Mouse (Mus musculus): ENCODE data around the gene Gtf2h4. TPM values are rescaled to one million over a fixed set of nuclear protein-coding genes. Genes with fewer than 3 reads are reported as not detected.

Gtf2h4 gene
- 10 to 100 TPM; 16.0 to 21.6 (median 17.9) TPM for total RNA-seq (2022)

- DNase-seq (ENCODE audit: low spot score in 2 of 2), result peak; percentile 81 to 86
These were observed at the start of gene Gtf2h4 for GRCm38 (mm10) chr17:35673416-35674035. Gtf2h4 (minus strand) TSS chr17:35673739.

DNA sequence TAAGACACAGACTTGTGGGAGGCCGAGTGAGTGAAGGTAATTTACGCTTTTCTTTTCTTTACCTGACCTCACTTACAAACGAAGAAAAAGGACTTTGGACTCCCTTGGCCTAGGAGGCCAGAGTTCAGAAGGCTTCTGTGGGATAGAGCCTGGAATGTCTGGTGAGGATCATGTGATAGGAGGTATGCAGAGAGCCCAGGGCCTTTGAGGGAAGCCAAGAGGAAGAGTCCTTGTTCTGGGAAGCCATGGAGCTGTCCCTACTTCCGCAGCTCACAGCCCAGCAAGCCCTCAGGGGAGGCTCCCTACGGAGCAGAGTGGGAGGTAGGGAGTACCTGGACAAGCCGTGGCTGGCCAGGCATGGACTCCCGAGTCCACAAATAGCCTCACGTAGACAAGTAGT, 48.1 kb upstream of the Gtf2h4 start:
- no peak for DNase-seq (ENCODE audit: low spot score in 2 of 2)

DNA sequence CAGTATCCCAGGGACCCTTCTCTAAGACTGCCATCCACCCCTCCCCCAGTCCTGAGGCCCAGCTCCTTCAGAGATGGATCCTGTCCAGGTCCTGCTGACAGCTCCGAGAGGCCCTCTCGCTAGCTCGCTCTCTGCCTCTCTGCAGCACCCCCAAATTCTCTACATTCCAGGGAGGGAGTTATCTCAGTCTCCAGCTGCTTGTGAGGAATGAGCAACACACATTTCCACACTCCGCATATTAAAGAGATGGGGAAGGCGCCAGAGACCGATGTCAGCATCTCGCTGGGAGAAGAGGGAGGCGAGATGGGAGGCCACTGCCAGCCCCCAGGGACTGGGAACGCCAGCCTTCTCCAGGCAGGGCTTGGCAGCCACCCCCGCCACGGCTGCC, 46.8 kb upstream of the Gtf2h4 start:
- DNase-seq (ENCODE audit: low spot score in 2 of 2), result no peak

DNA sequence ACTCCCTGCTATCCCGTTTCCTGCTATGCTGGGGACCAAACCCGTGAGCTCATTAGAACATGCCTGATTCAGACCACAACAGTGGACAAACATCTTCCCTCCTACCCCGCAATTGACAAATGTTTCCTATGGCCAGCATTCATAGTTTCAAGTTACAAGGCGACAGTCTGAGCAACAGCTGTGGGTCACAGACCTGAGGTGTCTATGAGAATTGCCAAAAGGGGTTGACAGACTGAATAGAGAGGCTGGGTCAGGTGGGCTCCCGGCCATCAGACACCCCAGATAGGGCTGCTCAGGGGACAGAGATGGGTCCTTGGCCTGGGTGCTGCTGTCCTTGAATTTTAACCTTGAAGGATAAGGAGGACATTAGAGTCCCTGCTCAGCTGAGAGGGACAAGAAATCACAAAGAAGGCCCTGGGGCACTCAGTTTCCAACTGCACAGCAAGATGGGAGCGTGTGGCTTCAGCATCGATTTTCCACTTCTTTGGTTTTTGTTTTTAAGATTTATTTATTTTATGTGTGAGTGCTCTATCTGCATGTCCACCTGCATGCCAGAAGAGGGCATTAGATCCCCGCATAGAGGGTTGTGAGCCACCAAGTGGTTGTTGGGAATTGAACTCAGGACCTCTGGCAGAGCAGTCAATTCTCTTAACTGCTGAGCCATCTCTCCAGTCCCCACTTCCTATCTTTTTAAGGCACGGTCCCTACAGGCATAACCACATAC, 46.2 kb upstream of the Gtf2h4 start:
- no peak for DNase-seq (ENCODE audit: low spot score in 2 of 2)

DNA sequence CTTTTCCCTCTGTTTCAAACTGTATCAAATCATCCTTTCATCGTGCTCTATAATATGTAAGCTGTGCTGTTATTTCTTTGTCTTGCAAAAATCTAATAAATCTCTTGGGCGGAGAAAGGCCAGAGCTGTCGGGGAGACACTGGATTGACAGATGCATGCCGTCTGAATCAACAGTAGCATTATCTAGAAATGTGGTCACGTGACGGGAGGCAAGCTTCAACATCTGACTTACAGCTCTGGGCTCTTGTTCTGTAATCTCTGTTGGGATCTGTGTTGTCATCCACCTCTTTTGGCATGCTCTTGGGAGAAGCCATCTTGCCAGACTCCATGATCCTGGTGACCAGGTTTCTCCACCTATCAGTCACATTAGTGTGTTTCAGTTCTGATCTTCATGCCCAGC, 43.5 kb upstream of the Gtf2h4 start:
- DNase-seq (ENCODE audit: low spot score in 2 of 2), result no peak

- DNase-seq (ENCODE audit: low spot score in 2 of 2), result no peak
These were observed 42.6 kb upstream of the Gtf2h4 start for GRCm38 (mm10) chr17:35716114-35716513.

- DNase-seq (ENCODE audit: low spot score in 2 of 2), result no peak
These were observed 37.3 kb upstream of the Gtf2h4 start for GRCm38 (mm10) chr17:35710705-35711347.

DNA sequence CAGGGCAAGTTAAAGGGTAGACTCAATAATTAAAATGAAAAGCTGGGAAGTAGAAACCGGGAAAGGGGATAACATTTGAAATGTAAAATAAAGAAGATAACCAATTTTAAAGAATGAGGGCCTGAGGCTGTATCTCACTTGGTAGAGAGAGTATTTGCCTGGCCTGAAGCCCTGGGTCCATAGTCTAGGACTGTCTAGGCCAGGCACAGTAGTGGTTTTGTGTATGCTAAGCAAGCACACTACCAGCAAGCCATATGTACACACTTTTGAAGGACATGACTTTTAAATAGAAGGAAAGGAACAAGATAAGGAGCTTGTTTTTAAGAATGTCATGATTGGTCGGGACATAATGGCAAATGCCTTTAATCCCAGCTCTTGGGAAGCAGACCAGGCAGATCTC, 35.1 kb upstream of the Gtf2h4 start:
- DNase-seq (ENCODE audit: low spot score in 2 of 2), result no peak

- DNase-seq (ENCODE audit: low spot score in 2 of 2), result no peak
These were observed 34.4 kb upstream of the Gtf2h4 start for GRCm38 (mm10) chr17:35707929-35708328.

DNA sequence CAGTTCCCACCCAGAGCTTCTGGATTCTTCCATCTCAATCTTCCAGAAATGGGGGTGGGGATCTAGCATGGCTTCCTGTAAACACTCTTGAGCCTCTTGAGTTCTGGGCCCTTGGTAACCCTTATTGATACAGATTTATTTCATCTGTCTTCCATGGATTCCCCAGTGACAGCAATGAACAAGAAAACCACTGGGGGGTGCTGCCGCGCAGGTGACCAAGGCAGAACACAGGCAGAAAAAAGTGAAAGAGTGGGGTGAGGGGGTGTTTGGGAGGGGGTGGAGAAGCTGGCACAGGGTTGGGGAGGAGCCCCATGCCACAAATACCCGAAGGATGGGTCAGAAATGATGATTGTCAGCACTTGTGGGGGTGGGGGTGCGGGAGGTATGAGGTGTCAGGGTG, 32.3 kb upstream of the Gtf2h4 start:
- DNase-seq (ENCODE audit: low spot score in 2 of 2), result no peak

DNA sequence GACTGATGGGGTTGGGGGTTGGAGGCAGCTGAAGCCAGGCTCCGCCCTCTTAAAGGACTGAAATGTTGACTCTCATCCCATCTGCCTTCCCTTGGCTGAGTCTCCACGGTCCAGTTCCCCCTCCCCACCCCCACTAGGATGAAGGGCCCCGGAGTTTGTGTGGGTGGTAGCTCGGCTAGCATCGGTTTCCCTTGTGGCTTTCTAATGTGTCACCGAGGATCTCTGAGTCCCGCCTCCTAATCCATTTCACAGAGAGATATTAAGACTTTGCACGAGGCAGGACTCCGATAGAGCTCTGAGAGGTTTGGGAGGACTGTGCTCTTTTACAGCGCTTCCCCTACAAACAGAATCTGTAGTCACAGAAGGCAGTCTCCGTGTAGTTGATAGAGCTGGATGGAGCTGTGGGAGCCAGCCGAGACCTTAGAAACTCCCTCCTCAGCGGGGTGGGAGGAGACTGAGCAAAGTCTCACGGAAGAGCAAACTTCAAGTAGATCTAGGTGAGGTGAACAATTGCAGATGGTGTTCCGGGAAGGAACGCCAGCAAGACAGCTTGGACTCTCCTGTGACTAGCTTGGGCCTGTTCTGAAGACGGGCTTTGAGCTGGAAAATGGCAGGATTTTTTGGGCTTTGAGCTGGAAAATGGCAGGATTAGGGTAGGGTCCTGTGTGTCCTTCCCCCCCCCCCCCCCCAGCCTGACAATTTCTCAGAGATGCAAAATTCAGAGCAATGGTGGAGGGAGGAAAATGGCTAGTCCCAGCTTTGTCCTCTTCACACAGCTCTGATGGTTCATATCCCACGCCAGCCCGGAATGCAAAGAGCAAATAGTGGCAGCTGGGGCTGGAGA, 31.3 kb upstream of the Gtf2h4 start, which contains the start of gene Ddr1:
Gene Ddr1, minus strand, starts transcription at position 1 of the 844 bp plus-strand sequence.
- DNase-seq (ENCODE audit: low spot score in 2 of 2), result no peak

DNA sequence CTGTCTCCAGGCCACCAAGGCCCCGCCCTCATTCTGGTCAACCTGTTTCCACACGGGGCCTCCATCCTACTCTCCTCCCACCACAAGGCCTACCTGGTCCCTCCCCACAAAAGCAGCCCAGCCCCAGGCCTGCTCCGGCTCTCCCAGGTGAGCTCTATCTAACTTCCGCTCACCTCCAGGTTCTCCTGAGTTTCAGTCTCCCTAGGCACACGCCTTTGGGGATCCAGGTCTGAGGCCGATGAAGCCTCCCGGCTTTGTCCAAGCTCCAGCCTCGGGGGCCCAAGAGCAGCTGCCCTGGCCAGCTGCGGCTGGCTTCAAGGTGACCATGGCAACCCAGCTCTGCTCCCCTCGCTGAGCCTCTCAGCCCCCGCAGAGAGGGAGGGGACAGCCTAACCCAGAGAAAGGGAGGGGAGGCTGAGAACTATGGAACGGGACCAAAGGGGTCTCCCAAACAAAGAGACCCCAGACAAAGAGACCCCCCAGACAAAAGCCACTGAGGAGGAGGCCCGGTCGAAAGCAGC, 30.3 kb upstream of the Gtf2h4 start:
- DNase-seq (ENCODE audit: low spot score in 2 of 2), result no peak

GRCm38 (mm10) chr17:35703065-35703464, 29.5 kb upstream of the Gtf2h4 start:
- no peak for DNase-seq (ENCODE audit: low spot score in 2 of 2)

DNA sequence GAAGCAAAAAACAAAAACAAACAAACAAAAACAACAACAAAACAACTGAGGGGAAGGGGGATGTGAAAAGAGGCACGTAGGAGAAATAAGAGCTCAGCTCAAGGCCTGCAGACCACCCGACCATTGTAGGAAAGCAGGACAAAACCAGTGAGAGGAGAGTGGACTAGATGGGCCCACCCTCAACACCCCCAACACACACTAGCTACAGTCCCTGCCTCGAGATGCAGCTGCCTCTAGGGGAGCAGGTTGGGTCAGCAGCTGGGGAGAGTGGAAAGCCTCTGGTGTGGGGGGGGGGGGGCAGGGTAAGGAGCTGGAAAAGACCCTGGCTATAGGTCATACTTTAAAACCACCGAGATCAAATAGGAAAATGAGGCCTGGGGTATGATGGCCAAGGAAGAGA, 29.1 kb upstream of the Gtf2h4 start:
- DNase-seq (ENCODE audit: low spot score in 2 of 2), result no peak

- DNase-seq (ENCODE audit: low spot score in 2 of 2), result peak; percentile 29 to 46
These were observed 28.5 kb upstream of the Gtf2h4 start for GRCm38 (mm10) chr17:35701978-35702461.

GRCm38 (mm10) chr17:35701203-35701977, 27.9 kb upstream of the Gtf2h4 start:
- no peak for DNase-seq (ENCODE audit: low spot score in 2 of 2)

GRCm38 (mm10) chr17:35700371-35700961, 26.9 kb upstream of the Gtf2h4 start:
- peak; percentile 82 to 85 for DNase-seq (ENCODE audit: low spot score in 2 of 2)

- peak; percentile 82 to 90 for DNase-seq (ENCODE audit: low spot score in 2 of 2)
These were observed 26.4 kb upstream of the Gtf2h4 start for GRCm38 (mm10) chr17:35699919-35700318.

- no peak for DNase-seq (ENCODE audit: low spot score in 2 of 2)
These were observed 25.0 kb upstream of the Gtf2h4 start for GRCm38 (mm10) chr17:35698501-35698883.
